Mouse (Mus musculus): ENCODE results near the gene Sec14l3.
"Not testable (repeated sequence)": the region's sequence is repeated elsewhere in the genome, so short reads cannot be mapped to it uniquely, and the experiment has no call there.

Gene Sec14l3

GRCm38 (mm10) chr11:4064627-4065122, at the start of gene Sec14l3:
Gene Sec14l3 (plus strand): TSS chr11:4064841.
- DNase-seq (ENCODE audit: extremely low spot score, low spot score), result no peak

- not testable (repeated sequence) for DNase-seq (ENCODE audit: extremely low spot score, low spot score)
Observed at GRCm38 (mm10) chr11:4015796-4016195, 48.8 kb upstream of the Sec14l3 start.

GRCm38 (mm10) chr11:4022111-4022510, 42.5 kb upstream of the Sec14l3 start:
- DNase-seq (ENCODE audit: extremely low spot score, low spot score), result not testable (repeated sequence)

GRCm38 (mm10) chr11:4023321-4023720, 41.3 kb upstream of the Sec14l3 start:
- DNase-seq (ENCODE audit: extremely low spot score, low spot score), result no peak

- DNase-seq (ENCODE audit: extremely low spot score, low spot score), result no peak
Observed at GRCm38 (mm10) chr11:4027066-4027465, 37.6 kb upstream of the Sec14l3 start.

- no peak for DNase-seq (ENCODE audit: extremely low spot score, low spot score)
Observed at GRCm38 (mm10) chr11:4027561-4028334, 36.9 kb upstream of the Sec14l3 start.

- no peak for DNase-seq (ENCODE audit: extremely low spot score, low spot score)
Observed at GRCm38 (mm10) chr11:4029343-4029742, 35.3 kb upstream of the Sec14l3 start.

- DNase-seq (ENCODE audit: extremely low spot score, low spot score), result no peak
Observed at GRCm38 (mm10) chr11:4031126-4031941, 33.3 kb upstream of the Sec14l3 start, which contains the start of gene Sec14l4. Gene Sec14l4 (plus strand): TSS chr11:4031462.

- DNase-seq (ENCODE audit: extremely low spot score, low spot score), result no peak
Observed at GRCm38 (mm10) chr11:4031961-4032360, 32.7 kb upstream of the Sec14l3 start.

- DNase-seq (ENCODE audit: extremely low spot score, low spot score), result no peak
Observed at GRCm38 (mm10) chr11:4033471-4033870, 31.2 kb upstream of the Sec14l3 start.

- DNase-seq (ENCODE audit: extremely low spot score, low spot score), result no peak
Observed at GRCm38 (mm10) chr11:4034169-4034568, 30.5 kb upstream of the Sec14l3 start.

GRCm38 (mm10) chr11:4035116-4035892, 29.3 kb upstream of the Sec14l3 start:
- DNase-seq (ENCODE audit: extremely low spot score, low spot score), result no peak

- DNase-seq (ENCODE audit: extremely low spot score, low spot score), result no peak
Observed at GRCm38 (mm10) chr11:4035916-4036315, 28.7 kb upstream of the Sec14l3 start.

GRCm38 (mm10) chr11:4036365-4037084, 28.1 kb upstream of the Sec14l3 start:
- DNase-seq (ENCODE audit: extremely low spot score, low spot score), result no peak

- DNase-seq (ENCODE audit: extremely low spot score, low spot score), result no peak
Observed at GRCm38 (mm10) chr11:4039951-4040350, 24.7 kb upstream of the Sec14l3 start.

- no peak for DNase-seq (ENCODE audit: extremely low spot score, low spot score)
Observed at GRCm38 (mm10) chr11:4041123-4041625, 23.5 kb upstream of the Sec14l3 start.

GRCm38 (mm10) chr11:4043081-4043480, 21.6 kb upstream of the Sec14l3 start:
- DNase-seq (ENCODE audit: extremely low spot score, low spot score), result no peak

- no peak for DNase-seq (ENCODE audit: extremely low spot score, low spot score)
Observed at GRCm38 (mm10) chr11:4046526-4046925, 18.1 kb upstream of the Sec14l3 start.

GRCm38 (mm10) chr11:4047766-4048165, 16.9 kb upstream of the Sec14l3 start:
- DNase-seq (ENCODE audit: extremely low spot score, low spot score), result no peak

GRCm38 (mm10) chr11:4048438-4048837, 16.2 kb upstream of the Sec14l3 start:
- DNase-seq (ENCODE audit: extremely low spot score, low spot score), result no peak

- peak; percentile 73 for DNase-seq (ENCODE audit: extremely low spot score, low spot score)
Observed at GRCm38 (mm10) chr11:4053586-4053985, 11.1 kb upstream of the Sec14l3 start.
